Mouse (Mus musculus) CH12.LX (cell line): ENCODE data around the gene Zfp148. TPM values are rescaled to one million over a fixed set of nuclear protein-coding genes. Genes with fewer than 3 reads are reported as not detected.

Experiments used
- DNase-seq: peaks from one replicate; pipeline ENCODE4 v3.0.0-alpha.2; 2013; ENCODE audit errors: extremely low read depth
- H3K27ac ChIP-seq: 2 replicates; pipeline ENCODE4 v1.5.1; 2012; ENCODE audit warnings: low read depth, mild to moderate bottlenecking, control low read depth, moderate library complexity; ENCODE audit not compliant: insufficient read depth
- H3K27me3 ChIP-seq: replicated peaks from 2 replicates; pipeline ENCODE3; 2012; ENCODE audit warnings: inconsistent platforms
- H3K36me3 ChIP-seq, 2 experiments: replicated peaks in 1 of 2; 2 replicates each; pipeline versions ENCODE3 to v1.6.1; 2012; ENCODE audit warnings: inconsistent platforms in 1 of 2, low read length in 1 of 2, mild to moderate bottlenecking in 1 of 2, mixed read lengths in 1 of 2, moderate library complexity in 1 of 2; ENCODE audit not compliant: control insufficient read depth in 1 of 2, insufficient read depth in 1 of 2
- H3K4me1 ChIP-seq, 2 experiments: 2 replicates each; pipeline ENCODE4 v1.6.1; 2012; ENCODE audit warnings: inconsistent platforms in 1 of 2, moderate library complexity in 1 of 2; ENCODE audit not compliant: insufficient read depth in 2 of 2, control insufficient read depth in 1 of 2
- H3K4me2 ChIP-seq: 2 replicates; pipeline ENCODE4 v1.6.1; 2012; ENCODE audit warnings: low read depth, mild to moderate bottlenecking, control low read depth; ENCODE audit not compliant: poor library complexity, insufficient read depth, severe bottlenecking
- H3K4me3 ChIP-seq, 3 experiments: fragments of 150-350 bp in 1 of 3; sonication (generic) in 1 of 3; replicated peaks in 1 of 3; 2 replicates each; pipeline versions ENCODE3 to v1.5.1; 2011 to 2012; ENCODE audit warnings: low read depth in 2 of 3, low read length in 2 of 3, mild to moderate bottlenecking in 2 of 3, moderate library complexity in 2 of 3, control low read depth in 1 of 3, improper control_type of control experiment in 1 of 3, inconsistent platforms in 1 of 3, mixed read lengths in 1 of 3; ENCODE audit not compliant: poor library complexity in 1 of 3
- H3K79me2 ChIP-seq: replicated peaks from 2 replicates; pipeline ENCODE4 v1.6.1; 2012; ENCODE audit warnings: mild to moderate bottlenecking, moderate library complexity; ENCODE audit not compliant: control insufficient read depth, poor library complexity, insufficient read depth, severe bottlenecking; ENCODE audit errors: extremely low read depth
- H3K9ac ChIP-seq: 2 replicates; pipeline ENCODE4 v1.6.1; 2012; ENCODE audit warnings: low read depth, mild to moderate bottlenecking, control low read depth, moderate library complexity; ENCODE audit not compliant: insufficient read depth
- H3K9me3 ChIP-seq: replicated peaks from 2 replicates; pipeline ENCODE3; 2012; ENCODE audit warnings: low read length, inconsistent platforms, mixed read lengths
- CHD1 ChIP-seq: IDR thresholded peaks from 2 replicates; pipeline ENCODE4 v1.6.1; 2012; ENCODE audit warnings: low read depth, low read length, improper control_type of control experiment, inconsistent platforms
- CHD2 ChIP-seq: IDR thresholded peaks from 2 replicates; pipeline ENCODE4 v1.6.1; 2011; ENCODE audit warnings: low read length, improper control_type of control experiment
- ELF1 ChIP-seq: IDR thresholded peaks from 2 replicates; pipeline ENCODE4 v1.6.1; 2014; ENCODE audit warnings: low read depth, mild to moderate bottlenecking, inconsistent platforms, low read length, improper control_type of control experiment
- EP300 ChIP-seq: IDR thresholded peaks from 2 replicates; pipeline ENCODE4 v1.6.1; 2011; ENCODE audit warnings: low read length, improper control_type of control experiment
- ETS1 ChIP-seq: conservative IDR thresholded peaks from 2 replicates; pipeline ENCODE4 v1.6.1; 2012; ENCODE audit warnings: low read depth, mild to moderate bottlenecking, inconsistent platforms, low read length, improper control_type of control experiment, moderate library complexity
- GABPA ChIP-seq: IDR thresholded peaks from 2 replicates; pipeline ENCODE4 v1.6.1; 2012; ENCODE audit warnings: low read depth, low read length, improper control_type of control experiment, inconsistent platforms; ENCODE audit not compliant: insufficient replicate concordance
- IRF4 ChIP-seq: IDR thresholded peaks from 2 replicates; pipeline ENCODE4 v1.6.1; 2014; ENCODE audit warnings: low read depth, mild to moderate bottlenecking, inconsistent platforms, low read length, improper control_type of control experiment
- MAFK ChIP-seq: IDR thresholded peaks from 2 replicates; pipeline ENCODE4 v1.6.1; 2011; ENCODE audit warnings: low read length, improper control_type of control experiment; ENCODE audit not compliant: insufficient replicate concordance
- MAX ChIP-seq: IDR thresholded peaks from 2 replicates; pipeline ENCODE4 v1.6.1; 2011; ENCODE audit warnings: low read length, improper control_type of control experiment
- MEF2A ChIP-seq: IDR thresholded peaks from 2 replicates; pipeline ENCODE4 v1.6.1; 2014; ENCODE audit warnings: low read depth, mild to moderate bottlenecking, inconsistent platforms, low read length, improper control_type of control experiment, borderline replicate concordance
- MXI1 ChIP-seq: IDR thresholded peaks from 2 replicates; pipeline ENCODE4 v1.6.1; 2011; ENCODE audit warnings: mild to moderate bottlenecking, low read depth, low read length, improper control_type of control experiment
- NELFE ChIP-seq: IDR thresholded peaks from 2 replicates; pipeline ENCODE4 v1.6.1; 2011; ENCODE audit warnings: low read depth, low read length, improper control_type of control experiment
- NRF1 ChIP-seq: IDR thresholded peaks from 2 replicates; pipeline ENCODE4 v1.6.1; 2014; ENCODE audit warnings: low read depth, mild to moderate bottlenecking, inconsistent platforms, low read length, improper control_type of control experiment, moderate library complexity
- POLR2A ChIP-seq: IDR thresholded peaks from 2 replicates; pipeline ENCODE4 v1.6.1; 2011; ENCODE audit warnings: low read depth, mild to moderate bottlenecking, improper control_type of control experiment, low read length
- POLR2AphosphoS2 ChIP-seq: IDR thresholded peaks from 2 replicates; pipeline ENCODE4 v1.6.1; 2011; ENCODE audit warnings: low read depth, low read length, improper control_type of control experiment
- SMC3 ChIP-seq: IDR thresholded peaks from 2 replicates; pipeline ENCODE4 v1.6.1; 2011; ENCODE audit warnings: low read depth, low read length, improper control_type of control experiment
- TBP ChIP-seq: conservative IDR thresholded peaks from 2 replicates; pipeline ENCODE4 v1.6.1; 2011; ENCODE audit warnings: low read depth, low read length, improper control_type of control experiment
- UBTF ChIP-seq: IDR thresholded peaks from 2 replicates; pipeline ENCODE4 v1.6.1; 2012; ENCODE audit warnings: low read depth, mild to moderate bottlenecking, inconsistent platforms, low read length, improper control_type of control experiment, moderate library complexity
- ZKSCAN1 ChIP-seq: IDR thresholded peaks from 2 replicates; pipeline ENCODE4 v1.6.1; 2012; ENCODE audit warnings: low read depth, inconsistent platforms, low read length, improper control_type of control experiment, borderline replicate concordance
- ZMIZ1 ChIP-seq: IDR thresholded peaks from 2 replicates; pipeline ENCODE4 v1.6.1; 2012; ENCODE audit warnings: low read depth, mild to moderate bottlenecking, inconsistent platforms, low read length, improper control_type of control experiment
- ZNF384 ChIP-seq: IDR thresholded peaks from 2 replicates; pipeline ENCODE4 v1.6.1; 2012; ENCODE audit warnings: low read depth, low read length, improper control_type of control experiment, inconsistent platforms
- dilution Hi-C: fragments of 300-500 bp; cut with MboI; formaldehyde crosslinking; loops from 2 replicates; pipeline ENCODE4 v1.14.3; 2020; ENCODE audit warnings: low sequenced_read_pairs; ENCODE audit not compliant: extremely low pct_unique_long_range_greater_than_20kb, extremely low pct_ligation_motif_present
- in situ Hi-C: fragments of 300-500 bp; cut with MboI; formaldehyde crosslinking; loops from 3 replicates; pipeline ENCODE4 v1.14.3; 2019; ENCODE audit warnings: low sequenced_read_pairs, low pct_ligation_motif_present, low pct_unique_long_range_greater_than_20kb, mixed read lengths
- polyA plus RNA-seq: library from polyadenylated mRNA; unstranded; fragments of >175 nt; gene quantifications from 2 replicates; pipeline ENCODE4 v1.2.1, GENCODE M21; 2012; ENCODE audit warnings: low read depth; ENCODE audit not compliant: insufficient read length
- total RNA-seq, 2 experiments: library from RNA; depleted of rRNA; stranded (reverse); fragments of 300-350 nt in 1 of 2; fragments of >200 nt in 1 of 2; gene quantifications; 2 replicates each; pipeline ENCODE4 v1.2.3; 2012 to 2014

Gene Zfp148
- total and polyA plus RNA-seq, 3 experiments: 19.5 to 36.6 (median 28.6) TPM

- no peaks in the 10 kb centered on the region for H3K9me3 ChIP-seq
- TF ChIP-seq ELF1 (no peak), MAX (no peak), EP300 (no peak), UBTF (no peak), NRF1 (no peak), CHD2 (no peak), SMC3 (no peak), POLR2AphosphoS2 (no peak), ZNF384 (no peak), MAFK (no peak), TBP (no peak), ZMIZ1 (no peak), ZKSCAN1 (no peak), MXI1 (no peak), NELFE (no peak), MEF2A (no peak)
- dilution Hi-C loops (no loop called here), in situ Hi-C loops (no loop called here)
- no peak overlapping the region for H3K9ac ChIP-seq
- no peaks in the 10 kb centered on the region for H3K27me3 ChIP-seq
- DNase-seq: no peak
- H3K4me3 ChIP-seq: no peak overlapping the region
- H3K27ac ChIP-seq: no peak overlapping the region
- H3K36me3 ChIP-seq: peaks cover 4 to 31% of the 10 kb centered on the region in 2 experiments
- H3K79me2 ChIP-seq: peaks cover 76% of the 10 kb centered on the region
- no peak overlapping the region for H3K4me2 ChIP-seq
- H3K4me1 ChIP-seq: peaks cover 2 to 80% of the 10 kb centered on the region in 2 experiments; a peak in 2 of 4 replicates
These were observed 35.0 kb downstream of the Zfp148 start for GRCm38 (mm10) chr16:33415607-33416006.

GRCm38 (mm10) chr16:33428327-33428726, 47.7 kb downstream of the Zfp148 start:
- TF ChIP-seq GABPA (no peak), POLR2A (no peak), NELFE (no peak), CHD1 (no peak), IRF4 (no peak), ETS1 (no peak), ZNF384 (no peak)
- no peak overlapping the region for H3K4me3 ChIP-seq
- H3K4me2 ChIP-seq: no peak overlapping the region
- H3K27me3 ChIP-seq: no peaks in the 10 kb centered on the region
- in situ Hi-C loops (no loop called here), dilution Hi-C loops (no loop called here)
- H3K36me3 ChIP-seq: peaks cover 35 to 72% of the 10 kb centered on the region in 2 experiments
- DNase-seq: no peak
- H3K9ac ChIP-seq: no peak overlapping the region
- H3K9me3 ChIP-seq: no peaks in the 10 kb centered on the region
- peaks cover 9% of the 10 kb centered on the region for H3K79me2 ChIP-seq
- H3K4me1 ChIP-seq: peaks cover 0 to 3% of the 10 kb centered on the region in 2 experiments; a peak in 1 of 4 replicates
- no peak overlapping the region for H3K27ac ChIP-seq
